Mouse (Mus musculus) forebrain, embryonic 13.5 days (tissue): ENCODE results near the gene Ksr1. TPM values are rescaled to one million over a fixed set of nuclear protein-coding genes. Genes with fewer than 3 reads are reported as not detected.
A peak's percentile ranks its signal among the peaks of the same experiment; 100 is the strongest.

Experiments
- ATAC-seq: fragments of 200-750 bp; cut with Nextera tagmentation; 2 replicates; pipeline ENCODE4 v1.8.0; 2017
- H3K27ac ChIP-seq: fragments of 300-500 bp; sonication (generic); 2 replicates; pipeline ENCODE4 v1.5.1; 2015; ENCODE audit warnings: inconsistent platforms, mild to moderate bottlenecking, moderate library complexity
- H3K27me3 ChIP-seq: fragments of 300-500 bp; sonication (generic); 2 replicates; pipeline ENCODE4 v1.6.1; 2015; ENCODE audit warnings: mild to moderate bottlenecking, inconsistent platforms
- H3K36me3 ChIP-seq: fragments of 300-500 bp; sonication (generic); 2 replicates; pipeline ENCODE4 v1.6.1; 2015; ENCODE audit warnings: mild to moderate bottlenecking, inconsistent platforms; ENCODE audit not compliant: poor library complexity, severe bottlenecking
- H3K4me1 ChIP-seq: fragments of 300-500 bp; sonication (generic); 2 replicates; pipeline ENCODE4 v1.6.1; 2015; ENCODE audit warnings: inconsistent platforms
- H3K4me2 ChIP-seq: fragments of 300-500 bp; sonication (generic); 2 replicates; pipeline ENCODE4 v1.6.1; 2015; ENCODE audit warnings: inconsistent platforms, mild to moderate bottlenecking, moderate library complexity
- H3K4me3 ChIP-seq: fragments of 300-500 bp; sonication (generic); 2 replicates; pipeline ENCODE4 v1.5.1; 2015; ENCODE audit warnings: mild to moderate bottlenecking, inconsistent platforms
- H3K9ac ChIP-seq: fragments of 300-500 bp; sonication (generic); 2 replicates; pipeline ENCODE4 v1.6.1; 2015; ENCODE audit warnings: mild to moderate bottlenecking, inconsistent platforms
- H3K9me3 ChIP-seq: fragments of 300-500 bp; sonication (generic); replicated peaks from 2 replicates; pipeline ENCODE4 v1.6.1; 2016; ENCODE audit warnings: inconsistent platforms
- WGBS: fragments of 180-500 bp; shearing (Covaris S2); methylation state at CpG from one replicate; pipeline ENCODE4 v1.1.7; 2015; 5-methylcytosine and 5-hydroxymethylcytosine counted together
- polyA plus RNA-seq: library from polyadenylated mRNA; unstranded; fragments of >200 nt; fragmentation: Nextera tagmentation; extraction: Ambion mirVana; gene quantifications from 2 replicates; pipeline ENCODE4 v1.2.1, GENCODE M21; 2015

Gene Ksr1
- polyA plus RNA-seq, 1 experiment from 2014 or later: 4.1 TPM

GRCm38 (mm10) chr11:79133961-79134360, 12.2 kb downstream of the Ksr1 start:
- Histone ChIP-seq H3K36me3 (0 out of 2 replicates have a peak, but pooled peaks cover 3% of the 10 kb centered on the region), H3K27ac (no peak overlapping the region), H3K4me2 (no peak overlapping the region), H3K4me1 (peaks cover 19% of the 10 kb centered on the region), H3K9ac (no peak overlapping the region), H3K27me3 (no peaks in the 10 kb centered on the region), H3K9me3 (no peaks in the 10 kb centered on the region), H3K4me3 (no peak overlapping the region)
- 92% methylated on average over 9 of the region's 9 CpGs for WGBS
- ATAC-seq: no peak

- H3K27ac ChIP-seq: no peak overlapping the region
- H3K4me2 ChIP-seq: no peak overlapping the region
- H3K9ac ChIP-seq: no peak overlapping the region
- no peaks in the 10 kb centered on the region for H3K27me3 ChIP-seq
- H3K9me3 ChIP-seq: no peaks in the 10 kb centered on the region
- H3K36me3 ChIP-seq: 0 out of 2 replicates have a peak, but pooled peaks cover 3% of the 10 kb centered on the region
- 91% methylated on average over 5 of the region's 5 CpGs for WGBS
- peaks cover 19% of the 10 kb centered on the region for H3K4me1 ChIP-seq
- H3K4me3 ChIP-seq: no peak overlapping the region
- no peak for ATAC-seq
Measured at GRCm38 (mm10) chr11:79133051-79133450, 13.2 kb downstream of the Ksr1 start.

GRCm38 (mm10) chr11:79131949-79132411, 14.2 kb downstream of the Ksr1 start:
- peaks cover 19% of the 10 kb centered on the region for H3K4me1 ChIP-seq
- WGBS: 63% methylated on average over 9 of the region's 9 CpGs
- no peak for ATAC-seq

GRCm38 (mm10) chr11:79129388-79130356, 16.5 kb downstream of the Ksr1 start:
- WGBS: 86% methylated on average over 13 of the region's 13 CpGs
- H3K4me1 ChIP-seq: peaks cover 7% of the 10 kb centered on the region
- no peak overlapping the region for H3K4me2 ChIP-seq
- no peaks in the 10 kb centered on the region for H3K27me3 ChIP-seq
- no peak for ATAC-seq
- H3K36me3 ChIP-seq: no peaks in the 10 kb centered on the region
- no peak overlapping the region for H3K4me3 ChIP-seq
- H3K27ac ChIP-seq: no peak overlapping the region
- no peaks in the 10 kb centered on the region for H3K9me3 ChIP-seq
- no peak overlapping the region for H3K9ac ChIP-seq

More at GRCm38 (mm10) chr11:79131949-79132411, 14.2 kb downstream of the Ksr1 start:
- no peaks in the 10 kb centered on the region for H3K27me3 ChIP-seq
- 0 out of 2 replicates have a peak, but pooled peaks cover 3% of the 10 kb centered on the region for H3K36me3 ChIP-seq
- no peak overlapping the region for H3K4me2 ChIP-seq
- no peaks in the 10 kb centered on the region for H3K9me3 ChIP-seq
- no peak overlapping the region for H3K9ac ChIP-seq
- no peak overlapping the region for H3K27ac ChIP-seq
- no peak overlapping the region for H3K4me3 ChIP-seq

GRCm38 (mm10) chr11:79128233-79128632, 18.0 kb downstream of the Ksr1 start:
- Histone ChIP-seq H3K4me2 (no peak overlapping the region), H3K4me3 (no peak overlapping the region), H3K9ac (no peak overlapping the region), H3K27me3 (no peaks in the 10 kb centered on the region), H3K4me1 (peaks cover 7% of the 10 kb centered on the region), H3K27ac (no peak overlapping the region), H3K36me3 (no peaks in the 10 kb centered on the region), H3K9me3 (no peaks in the 10 kb centered on the region)
- WGBS: 93% methylated on average over 7 of the region's 7 CpGs
- no peak for ATAC-seq

- no peak for ATAC-seq
- Histone ChIP-seq H3K27ac (no peak overlapping the region), H3K4me1 (peaks cover 1% of the 10 kb centered on the region; the same call in 1 of the 2 replicates), H3K4me2 (no peak overlapping the region), H3K9me3 (no peaks in the 10 kb centered on the region), H3K36me3 (no peaks in the 10 kb centered on the region), H3K4me3 (no peak overlapping the region), H3K9ac (no peak overlapping the region), H3K27me3 (no peaks in the 10 kb centered on the region)
- 84% methylated on average over 3 of the region's 3 CpGs for WGBS
Measured at GRCm38 (mm10) chr11:79126963-79127362, 19.2 kb downstream of the Ksr1 start.

GRCm38 (mm10) chr11:79125775-79126174, 20.4 kb downstream of the Ksr1 start:
- Histone ChIP-seq H3K4me3 (no peak overlapping the region), H3K9ac (no peak overlapping the region), H3K27ac (no peak overlapping the region), H3K36me3 (no peaks in the 10 kb centered on the region), H3K4me2 (no peak overlapping the region), H3K4me1 (no peaks in the 10 kb centered on the region), H3K9me3 (no peaks in the 10 kb centered on the region), H3K27me3 (no peaks in the 10 kb centered on the region)
- 93% methylated on average over 8 of the region's 8 CpGs for WGBS
- ATAC-seq: no peak

GRCm38 (mm10) chr11:79122556-79122955, 23.7 kb downstream of the Ksr1 start:
- Histone ChIP-seq H3K36me3 (no peaks in the 10 kb centered on the region), H3K27ac (no peak overlapping the region), H3K27me3 (no peaks in the 10 kb centered on the region), H3K9ac (no peak overlapping the region), H3K4me2 (no peak overlapping the region), H3K9me3 (no peaks in the 10 kb centered on the region), H3K4me3 (no peak overlapping the region), H3K4me1 (peaks cover 13% of the 10 kb centered on the region)
- ATAC-seq: no peak
- 90% methylated on average over 10 of the region's 10 CpGs for WGBS

GRCm38 (mm10) chr11:79120087-79120486, 26.1 kb downstream of the Ksr1 start:
- Histone ChIP-seq H3K4me3 (no peak overlapping the region), H3K9ac (no peak overlapping the region), H3K27ac (no peak overlapping the region), H3K27me3 (no peaks in the 10 kb centered on the region), H3K4me1 (peaks cover 34% of the 10 kb centered on the region), H3K9me3 (no peaks in the 10 kb centered on the region), H3K36me3 (no peaks in the 10 kb centered on the region), H3K4me2 (no peak overlapping the region)
- 82% methylated on average over 3 of the region's 3 CpGs for WGBS
- no peak for ATAC-seq

GRCm38 (mm10) chr11:79118918-79119377, 27.3 kb downstream of the Ksr1 start:
- no peak for ATAC-seq

GRCm38 (mm10) chr11:79116665-79117064, 29.5 kb downstream of the Ksr1 start:
- ATAC-seq: peak; percentile 69; the same call in 1 of the 2 replicates
- no peaks in the 10 kb centered on the region for H3K9me3 ChIP-seq
- H3K36me3 ChIP-seq: no peaks in the 10 kb centered on the region
- whole genome bisulfite sequencing: 12% methylated on average over 9 of the region's 9 CpGs
- no peak overlapping the region for H3K4me3 ChIP-seq
- no peak overlapping the region for H3K4me2 ChIP-seq
- H3K4me1 ChIP-seq: peaks cover 55% of the 10 kb centered on the region
- no peaks in the 10 kb centered on the region for H3K27me3 ChIP-seq
- H3K9ac ChIP-seq: 0 out of 2 replicates have a peak overlapping the region, but pooled peaks have one; percentile 16
- peak overlapping the region; percentile 69 for H3K27ac ChIP-seq

More at GRCm38 (mm10) chr11:79118918-79119377, 27.3 kb downstream of the Ksr1 start:
- WGBS: 68% methylated on average over 5 of the region's 5 CpGs
- Histone ChIP-seq H3K27me3 (no peaks in the 10 kb centered on the region), H3K27ac (no peak overlapping the region), H3K4me3 (no peak overlapping the region), H3K4me2 (no peak overlapping the region), H3K4me1 (peaks cover 42% of the 10 kb centered on the region), H3K9me3 (no peaks in the 10 kb centered on the region), H3K9ac (no peak overlapping the region), H3K36me3 (no peaks in the 10 kb centered on the region)

GRCm38 (mm10) chr11:79115659-79116058, 30.5 kb downstream of the Ksr1 start:
- H3K4me3 ChIP-seq: no peak overlapping the region
- 74% methylated on average over 8 of the region's 8 CpGs for WGBS
- H3K4me2 ChIP-seq: no peak overlapping the region
- peaks cover 55% of the 10 kb centered on the region for H3K4me1 ChIP-seq
- no peaks in the 10 kb centered on the region for H3K27me3 ChIP-seq
- no peak for ATAC-seq
- no peaks in the 10 kb centered on the region for H3K36me3 ChIP-seq
- no peak overlapping the region for H3K9ac ChIP-seq
- H3K9me3 ChIP-seq: no peaks in the 10 kb centered on the region
- H3K27ac ChIP-seq: no peak overlapping the region
